Mouse (Mus musculus) lung, embryonic 14.5 days (tissue): ENCODE results near the gene Hdac1. TPM values are rescaled to one million over a fixed set of nuclear protein-coding genes. Genes with fewer than 3 reads are reported as not detected.

Experiments
- ATAC-seq: fragments of 200-750 bp; cut with Nextera tagmentation; 2 replicates; pipeline ENCODE4 v1.8.0; 2017; ENCODE audit warnings: mild to moderate bottlenecking, moderate TSS enrichment, moderate library complexity; ENCODE audit not compliant: insufficient read depth
- DNase-seq: peaks from one replicate; pipeline ENCODE4 v3.0.0-alpha.2; 2015
- H3K27ac ChIP-seq: fragments of 300-500 bp; sonication (generic); 2 replicates; pipeline ENCODE4 v1.5.1; 2014; ENCODE audit warnings: low read depth, mild to moderate bottlenecking, moderate library complexity
- H3K27me3 ChIP-seq: fragments of 300-500 bp; sonication (generic); 2 replicates; pipeline ENCODE4 v1.6.1; 2014; ENCODE audit warnings: low read length, control low read depth; ENCODE audit not compliant: insufficient read depth
- H3K36me3 ChIP-seq: fragments of 300-500 bp; sonication (generic); 2 replicates; pipeline ENCODE4 v1.6.1; 2014; ENCODE audit warnings: control low read depth; ENCODE audit not compliant: insufficient read depth
- H3K4me1 ChIP-seq: fragments of 300-500 bp; sonication (generic); 2 replicates; pipeline ENCODE4 v1.6.1; 2014; ENCODE audit warnings: antibody characterized with exemption, control low read depth; ENCODE audit not compliant: insufficient read depth
- H3K4me2 ChIP-seq: fragments of 300-500 bp; sonication (generic); 2 replicates; pipeline ENCODE4 v1.6.1; 2014; ENCODE audit warnings: mild to moderate bottlenecking
- H3K4me3 ChIP-seq: fragments of 300-500 bp; sonication (generic); 2 replicates; pipeline ENCODE4 v1.5.1; 2014; ENCODE audit warnings: low read depth, low read length
- H3K9ac ChIP-seq: fragments of 300-500 bp; sonication (generic); 2 replicates; pipeline ENCODE4 v1.6.1; 2014
- H3K9me3 ChIP-seq: fragments of 300-500 bp; sonication (generic); 2 replicates; pipeline ENCODE4 v1.6.1; 2016; ENCODE audit warnings: low read depth, low read length, control low read depth
- CTCF ChIP-seq: IDR thresholded peaks from 2 replicates; pipeline ENCODE4 v1.5.1; 2016; ENCODE audit warnings: antibody characterized with exemption, low read depth
- WGBS: fragments of 180-500 bp; shearing (Covaris S2); extraction: QIAGEN DNeasy Blood & Tissue Kit; methylation state at CpG from one replicate; pipeline ENCODE4 v1.1.7; 2014; 5-methylcytosine and 5-hydroxymethylcytosine counted together
- polyA plus RNA-seq: library from polyadenylated mRNA; unstranded; fragments of >200 nt; fragmentation: Nextera tagmentation; extraction: Ambion mirVana; gene quantifications from 2 replicates; pipeline ENCODE4 v1.2.1, GENCODE M21; 2014

Hdac1 gene
- polyA plus RNA-seq, 1 experiment from 2014 or later = 243 TPM

GRCm38 (mm10) chr4:129525338-129525737 is 17.2 kb downstream of the Hdac1 start:
- no peaks in the 10 kb centered on the region for H3K27me3 ChIP-seq
- 86% methylated on average over 5 of the region's 5 CpGs for WGBS
- H3K4me2 ChIP-seq = no peak overlapping the region
- H3K9me3 ChIP-seq = no peaks in the 10 kb centered on the region
- no peak for DNase-seq
- H3K4me1 ChIP-seq = no peaks in the 10 kb centered on the region
- H3K9ac ChIP-seq = no peak overlapping the region
- no peak overlapping the region for H3K4me3 ChIP-seq
- TF ChIP-seq CTCF = no peak
- no peak overlapping the region for H3K27ac ChIP-seq
- ATAC-seq = no peak
- H3K36me3 ChIP-seq = peaks cover 95% of the 10 kb centered on the region

DNA sequence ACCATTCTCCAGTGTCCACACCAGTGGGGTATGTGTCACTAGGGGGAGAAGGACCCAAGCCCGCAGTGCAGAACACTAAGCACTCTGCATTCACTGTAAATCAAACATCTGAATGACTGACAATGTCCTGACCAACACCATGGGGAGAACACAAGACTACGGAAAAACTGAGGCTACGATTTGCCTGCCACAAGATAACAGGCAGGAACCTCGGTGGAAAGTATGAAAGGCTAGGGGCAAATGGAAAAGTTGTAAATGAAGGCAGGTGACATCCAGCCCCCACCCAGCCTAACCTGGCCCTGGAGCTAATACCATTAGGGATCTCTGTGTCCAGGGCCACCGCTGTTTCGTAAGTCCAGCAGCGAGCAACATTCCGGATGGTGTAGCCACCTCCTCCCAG is 24.0 kb downstream of the Hdac1 start:
- no peak for ATAC-seq
- peaks cover 79% of the 10 kb centered on the region for H3K36me3 ChIP-seq

GRCm38 (mm10) chr4:129516925-129517324 is 25.6 kb downstream of the Hdac1 start:
- TF ChIP-seq CTCF = no peak

More for the DNA sequence above, 24.0 kb downstream of the Hdac1 start:
- DNase-seq = no peak
- 82% methylated on average over 8 of the region's 8 CpGs for WGBS
- Histone ChIP-seq H3K9ac (no peak overlapping the region), H3K27me3 (no peaks in the 10 kb centered on the region), H3K27ac (no peak overlapping the region), H3K4me3 (no peak overlapping the region), H3K4me1 (no peaks in the 10 kb centered on the region), H3K9me3 (no peaks in the 10 kb centered on the region), H3K4me2 (no peak overlapping the region)
- no peak for TF ChIP-seq CTCF

GRCm38 (mm10) chr4:129514300-129514898 is 28.1 kb downstream of the Hdac1 start:
- Histone ChIP-seq H3K36me3 (peaks cover 38% of the 10 kb centered on the region), H3K27ac (peak overlapping the region; percentile 97), H3K4me3 (peak overlapping the region; percentile 100), H3K4me2 (peak overlapping the region; percentile 72), H3K9me3 (no peaks in the 10 kb centered on the region), H3K9ac (peak overlapping the region; percentile 100), H3K27me3 (no peaks in the 10 kb centered on the region), H3K4me1 (0 out of 2 replicates have a peak, but pooled peaks cover 3% of the 10 kb centered on the region)
- peak; percentile 35 for ATAC-seq
- peak; percentile 82 for TF ChIP-seq CTCF
- DNase-seq = peak; percentile 85
- WGBS = under 1% methylated on average over 33 of the region's 35 CpGs

More at GRCm38 (mm10) chr4:129516925-129517324, 25.6 kb downstream of the Hdac1 start:
- 29% methylated on average over 2 of the region's 2 CpGs for WGBS
- Histone ChIP-seq H3K27ac (peak overlapping the region; percentile 39), H3K4me3 (no peak overlapping the region), H3K4me2 (peak overlapping the region; percentile 25; the same call in 1 of the 2 replicates), H3K9me3 (no peaks in the 10 kb centered on the region), H3K4me1 (0 out of 2 replicates have a peak, but pooled peaks cover 3% of the 10 kb centered on the region), H3K27me3 (no peaks in the 10 kb centered on the region), H3K9ac (no peak overlapping the region), H3K36me3 (peaks cover 63% of the 10 kb centered on the region)
- no peak for ATAC-seq
- peak; percentile 77 for DNase-seq

DNA sequence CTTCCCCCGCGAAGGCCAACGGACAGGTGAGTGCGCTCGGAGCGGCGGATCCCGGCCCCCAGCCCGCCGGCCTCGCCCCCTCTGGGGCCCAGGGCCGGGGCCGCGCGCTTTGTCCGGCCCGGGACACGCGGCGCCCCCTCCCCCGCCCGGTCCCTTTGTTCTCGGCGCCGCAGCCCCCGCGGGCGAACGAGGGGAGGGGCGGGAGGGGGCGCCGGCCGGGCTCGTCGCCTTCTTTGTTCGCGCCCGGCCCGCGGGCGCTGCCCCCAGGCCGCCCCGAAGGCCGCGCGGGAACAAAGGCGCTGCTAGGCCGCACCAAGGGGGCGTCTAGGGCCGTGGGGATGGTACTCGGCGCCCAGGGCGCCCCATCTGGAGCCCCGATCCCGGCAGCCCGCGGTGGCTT is 28.6 kb downstream of the Hdac1 start:
- peak overlapping the region; percentile 100 for H3K4me3 ChIP-seq
- H3K27ac ChIP-seq = peak overlapping the region; percentile 97
- H3K36me3 ChIP-seq = peaks cover 38% of the 10 kb centered on the region
- WGBS = under 1% methylated on average over 33 of the region's 57 CpGs
- 0 out of 2 replicates have a peak, but pooled peaks cover 3% of the 10 kb centered on the region for H3K4me1 ChIP-seq
- DNase-seq (no peak), ATAC-seq (peak; percentile 25)
- peak overlapping the region; percentile 100 for H3K9ac ChIP-seq
- no peaks in the 10 kb centered on the region for H3K27me3 ChIP-seq
- peak overlapping the region; percentile 72 for H3K4me2 ChIP-seq
- no peaks in the 10 kb centered on the region for H3K9me3 ChIP-seq
- TF ChIP-seq CTCF = no peak

- Histone ChIP-seq H3K4me2 (peak within 1 kb of the TSS; percentile 72), H3K4me1 (0 out of 2 replicates have a peak, but pooled peaks cover 3% of the 10 kb centered on the region), H3K4me3 (peak within 1 kb of the TSS; percentile 100), H3K27me3 (no peaks in the 10 kb centered on the region), H3K9me3 (no peaks in the 10 kb centered on the region), H3K36me3 (peaks cover 31% of the 10 kb centered on the region), H3K9ac (peak within 1 kb of the TSS; percentile 100), H3K27ac (peak within 1 kb of the TSS; percentile 97)
- WGBS = 5% methylated on average over 46 of the region's 47 CpGs
- TF ChIP-seq CTCF = no peak
- DNase-seq = peak; percentile 96
- peak; percentile 86 for ATAC-seq
Measured at GRCm38 (mm10) chr4:129513086-129513767, 29.3 kb downstream of the Hdac1 start, which contains the start of gene Marcksl1. TSS of gene Marcksl1 (plus strand) at chr4:129513581.
